Mouse (Mus musculus): ENCODE measurements around the gene Cdk18. TPM values are rescaled to one million over a fixed set of nuclear protein-coding genes. Genes with fewer than 3 reads are reported as not detected.
"Not testable (repeated sequence)": the region's sequence is repeated elsewhere in the genome, so short reads cannot be mapped to it uniquely, and the experiment has no call there.

Gene Cdk18
- polyA plus RNA-seq, 1 experiment from 2014 or later: 0.82 TPM

DNA sequence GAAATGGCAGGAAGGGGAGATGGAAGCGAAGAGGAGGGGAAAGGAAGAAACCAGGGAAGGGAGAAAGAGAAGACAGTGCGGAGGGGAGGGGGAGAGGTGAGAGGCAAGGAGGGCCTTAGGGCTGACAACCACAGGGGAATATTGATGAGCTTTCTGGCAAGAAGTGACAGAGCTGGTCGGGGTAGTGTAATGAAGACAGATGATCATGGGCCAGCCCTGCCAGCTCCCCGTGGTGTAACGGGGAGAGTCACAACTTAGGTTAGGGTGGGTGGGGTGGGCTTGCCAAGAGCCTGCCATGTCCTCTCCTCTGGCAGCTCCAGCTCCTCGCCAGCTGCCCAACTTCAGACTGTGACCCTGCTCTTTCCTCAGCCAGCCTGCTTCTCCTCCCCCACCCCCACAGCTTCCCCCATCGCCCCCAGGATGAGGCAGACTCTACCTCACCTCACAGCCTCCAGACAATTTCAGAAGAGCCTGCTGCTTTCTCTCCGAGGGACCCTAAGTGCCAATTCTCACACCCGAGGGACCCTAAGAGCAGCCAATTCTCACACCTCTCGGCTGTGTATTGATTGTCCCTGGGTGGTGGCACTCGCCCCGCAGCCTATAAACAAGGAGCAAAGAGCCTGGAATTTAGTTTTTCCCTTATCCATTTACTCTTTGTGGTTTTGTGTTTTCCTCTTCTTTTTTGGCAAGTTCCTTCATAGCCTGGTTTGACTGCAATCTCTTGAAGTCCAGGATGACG lies 25.5 kb upstream of the Cdk18 start:
- Histone ChIP-seq H3K9ac (ENCODE audit: low read depth, low read length) (no peak overlapping the region), H3K27me3 (ENCODE audit: control insufficient read depth, insufficient read depth, low read length) (no peaks in the 10 kb centered on the region), H3K4me2 (replicated peaks; ENCODE audit: low read depth, low read length) (no peak overlapping the region), H3K4me1 (replicated peaks; ENCODE audit: control insufficient read depth, insufficient read depth, low read length) (peaks cover 5% of the 10 kb centered on the region; the same call in 1 of the 2 replicates), H3K27ac (ENCODE audit: low read depth, low read length) (no peak overlapping the region), H3K36me3 (ENCODE audit: control insufficient read depth, insufficient read depth, low read length) (no peaks in the 10 kb centered on the region), H3K9me3 (ENCODE audit: control insufficient read depth, low read length) (no peaks in the 10 kb centered on the region), H3K4me3 (ENCODE audit: low read depth, low read length) (no peak overlapping the region)
- 39% methylated on average over 11 of the region's 13 CpGs for WGBS
- ATAC-seq (ENCODE audit: low FRiP score) (peak; percentile 84), DNase-seq (ENCODE audit: low spot score) (peak; percentile 58)

DNA sequence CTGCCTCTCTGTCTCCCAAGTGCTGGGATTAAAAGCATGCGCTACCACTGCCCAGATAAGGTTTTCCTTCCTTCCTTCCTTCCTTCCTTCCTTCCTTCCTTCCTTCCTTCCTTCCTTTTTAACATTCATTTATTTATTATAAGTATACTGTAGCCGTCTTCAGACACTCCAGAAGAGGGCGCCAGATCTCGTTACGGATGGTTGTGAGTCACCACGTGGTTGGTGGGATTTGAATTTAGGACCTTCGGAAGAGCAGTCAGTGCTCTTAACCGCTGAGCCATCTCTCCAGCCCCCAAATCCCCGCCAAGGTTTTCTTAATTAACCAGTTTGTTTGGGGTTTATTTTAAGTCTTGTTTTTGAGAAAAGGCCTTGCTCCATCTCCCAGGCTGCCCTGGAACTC lies 23.1 kb upstream of the Cdk18 start:
- not testable (repeated sequence) for H3K4me3 ChIP-seq (ENCODE audit: low read depth, low read length); ATAC-seq (ENCODE audit: low FRiP score); H3K36me3 ChIP-seq (ENCODE audit: control insufficient read depth, insufficient read depth, low read length); H3K9me3 ChIP-seq (ENCODE audit: control insufficient read depth, low read length); H3K9ac ChIP-seq (ENCODE audit: low read depth, low read length); H3K27ac ChIP-seq (ENCODE audit: low read depth, low read length); H3K4me1 ChIP-seq (replicated peaks; ENCODE audit: control insufficient read depth, insufficient read depth, low read length); DNase-seq (ENCODE audit: low spot score); H3K4me2 ChIP-seq (replicated peaks; ENCODE audit: low read depth, low read length)
- H3K27me3 ChIP-seq (ENCODE audit: control insufficient read depth, insufficient read depth, low read length): peaks cover 10% of the 10 kb centered on the region; the same call in 1 of the 2 replicates
- WGBS: 54% methylated on average over 9 of the region's 9 CpGs

DNA sequence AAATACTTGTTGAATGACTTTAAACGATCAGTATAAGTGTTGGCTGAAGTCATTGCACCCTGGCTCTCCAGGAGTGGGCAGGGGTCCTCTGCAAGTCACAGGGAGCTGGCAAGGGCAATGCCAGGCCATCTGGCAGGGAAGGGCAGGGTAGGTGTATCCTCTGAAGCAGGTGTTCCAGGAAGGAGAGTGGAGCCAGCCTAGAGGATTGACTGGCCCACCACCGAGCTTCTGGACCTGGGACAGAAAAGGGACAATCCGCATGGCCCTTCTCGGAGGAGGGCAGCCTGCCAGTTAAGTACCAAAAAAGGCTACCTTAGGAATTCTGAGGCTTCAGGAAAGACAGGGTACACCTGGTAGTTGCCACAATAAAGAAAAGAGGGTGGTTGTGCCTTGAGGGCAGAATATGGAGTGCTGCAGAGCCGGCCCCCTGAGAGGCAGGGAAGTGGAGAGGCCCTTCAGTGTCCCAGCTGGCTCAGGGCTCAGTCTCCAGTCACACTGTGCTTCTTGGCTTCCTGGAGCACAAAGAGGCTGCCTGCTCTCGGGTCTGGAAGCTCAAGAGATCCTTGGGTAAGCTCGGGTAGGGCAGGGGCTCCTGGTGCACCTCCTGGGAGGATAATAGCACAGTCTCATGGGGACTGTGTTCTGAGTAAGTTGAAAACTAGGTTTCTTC lies 21.9 kb upstream of the Cdk18 start:
- no peak for DNase-seq (ENCODE audit: low spot score)
- Histone ChIP-seq H3K27ac (ENCODE audit: low read depth, low read length) (no peak overlapping the region), H3K9ac (ENCODE audit: low read depth, low read length) (peak overlapping the region; percentile 23; the same call in 1 of the 2 replicates), H3K9me3 (ENCODE audit: control insufficient read depth, low read length) (no peaks in the 10 kb centered on the region), H3K4me3 (ENCODE audit: low read depth, low read length) (no peak overlapping the region), H3K4me2 (replicated peaks; ENCODE audit: low read depth, low read length) (no peak overlapping the region), H3K4me1 (replicated peaks; ENCODE audit: control insufficient read depth, insufficient read depth, low read length) (peaks cover 9% of the 10 kb centered on the region), H3K36me3 (ENCODE audit: control insufficient read depth, insufficient read depth, low read length) (no peaks in the 10 kb centered on the region), H3K27me3 (ENCODE audit: control insufficient read depth, insufficient read depth, low read length) (peaks cover 10% of the 10 kb centered on the region; the same call in 1 of the 2 replicates)
- 61% methylated on average over 7 of the region's 7 CpGs for WGBS
- no peak for ATAC-seq (ENCODE audit: low FRiP score)

DNA sequence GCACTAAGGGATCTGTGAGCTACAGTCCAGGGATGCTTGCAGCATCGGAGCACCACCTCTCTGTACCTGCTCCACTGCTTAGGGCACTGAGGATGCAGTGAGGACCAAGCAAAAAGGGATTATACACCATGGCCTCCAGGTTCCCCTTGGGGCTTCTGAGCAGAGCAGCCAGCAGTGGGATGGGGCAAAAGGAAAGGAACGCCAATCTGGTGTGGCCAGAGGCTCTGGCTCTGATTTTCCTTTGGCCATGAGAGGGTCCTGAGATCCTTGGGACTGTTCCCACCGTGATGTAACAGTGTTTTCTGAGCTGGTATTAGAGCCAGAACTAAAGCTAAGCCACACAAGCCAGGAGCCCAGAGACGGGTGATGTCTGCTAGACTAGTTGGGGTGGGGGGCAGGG lies 20.2 kb upstream of the Cdk18 start:
- 63% methylated on average over 4 of the region's 4 CpGs for WGBS
- DNase-seq (ENCODE audit: low spot score): no peak
- no peak for ATAC-seq (ENCODE audit: low FRiP score)
- peaks cover 10% of the 10 kb centered on the region; the same call in 1 of the 2 replicates for H3K27me3 ChIP-seq (ENCODE audit: control insufficient read depth, insufficient read depth, low read length)
- H3K4me1 ChIP-seq (replicated peaks; ENCODE audit: control insufficient read depth, insufficient read depth, low read length): peaks cover 4% of the 10 kb centered on the region
- no peaks in the 10 kb centered on the region for H3K9me3 ChIP-seq (ENCODE audit: control insufficient read depth, low read length)
- no peak overlapping the region for H3K4me2 ChIP-seq (replicated peaks; ENCODE audit: low read depth, low read length)
- no peak overlapping the region for H3K27ac ChIP-seq (ENCODE audit: low read depth, low read length)
- no peak overlapping the region for H3K4me3 ChIP-seq (ENCODE audit: low read depth, low read length)
- peak overlapping the region; percentile 15; the same call in 1 of the 2 replicates for H3K9ac ChIP-seq (ENCODE audit: low read depth, low read length)
- H3K36me3 ChIP-seq (ENCODE audit: control insufficient read depth, insufficient read depth, low read length): no peaks in the 10 kb centered on the region

DNA sequence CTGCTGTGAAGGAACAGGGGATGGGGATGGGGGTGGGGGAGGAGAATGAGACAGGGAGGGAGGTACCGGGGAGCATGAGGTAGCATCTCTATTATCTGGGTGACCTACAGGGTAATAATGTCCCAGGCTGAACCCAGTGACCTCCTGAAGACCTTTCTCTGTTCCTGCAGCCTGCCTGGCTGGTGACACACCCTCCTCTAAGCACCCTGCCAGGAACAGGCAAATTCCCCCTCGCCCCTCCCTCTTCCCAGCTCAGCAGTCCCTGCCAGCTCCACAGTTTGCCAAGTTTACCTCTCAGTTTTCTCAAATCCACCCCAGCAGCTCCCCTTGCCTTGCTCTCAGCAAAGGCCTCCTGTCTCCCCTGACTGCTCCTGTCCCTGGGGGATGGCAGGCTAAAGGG lies 19.3 kb upstream of the Cdk18 start:
- WGBS: 21% methylated on average over 2 of the region's 2 CpGs
- no peaks in the 10 kb centered on the region for H3K36me3 ChIP-seq (ENCODE audit: control insufficient read depth, insufficient read depth, low read length)
- no peak overlapping the region for H3K4me3 ChIP-seq (ENCODE audit: low read depth, low read length)
- no peak overlapping the region for H3K27ac ChIP-seq (ENCODE audit: low read depth, low read length)
- peaks cover 6% of the 10 kb centered on the region for H3K4me1 ChIP-seq (replicated peaks; ENCODE audit: control insufficient read depth, insufficient read depth, low read length)
- no peak overlapping the region for H3K4me2 ChIP-seq (replicated peaks; ENCODE audit: low read depth, low read length)
- ATAC-seq (ENCODE audit: low FRiP score): no peak
- no peak overlapping the region for H3K9ac ChIP-seq (ENCODE audit: low read depth, low read length)
- no peak for DNase-seq (ENCODE audit: low spot score)
- no peaks in the 10 kb centered on the region for H3K9me3 ChIP-seq (ENCODE audit: control insufficient read depth, low read length)
- H3K27me3 ChIP-seq (ENCODE audit: control insufficient read depth, insufficient read depth, low read length): peaks cover 10% of the 10 kb centered on the region; the same call in 1 of the 2 replicates

DNA sequence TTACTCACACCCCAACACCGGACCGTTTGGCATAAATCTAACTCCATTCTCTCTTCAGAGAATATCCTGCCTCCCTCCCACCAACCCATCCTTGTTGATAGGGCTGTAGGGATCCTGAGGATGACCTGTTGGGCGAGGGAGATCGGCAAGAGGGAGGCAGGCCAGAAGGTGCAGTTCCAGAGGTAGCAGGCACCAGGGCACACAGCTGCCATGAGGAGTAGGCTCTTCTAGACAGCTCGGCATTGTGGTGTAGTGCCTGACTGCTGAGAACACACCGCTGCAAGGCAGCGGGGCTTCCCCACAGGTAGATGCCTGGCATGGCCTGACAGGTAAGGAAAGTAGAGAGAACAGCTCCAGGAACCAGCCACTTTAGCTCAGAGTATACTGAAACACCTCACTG lies 18.3 kb upstream of the Cdk18 start:
- Histone ChIP-seq H3K9ac (ENCODE audit: low read depth, low read length) (peak overlapping the region; percentile 28; the same call in 1 of the 2 replicates), H3K4me3 (ENCODE audit: low read depth, low read length) (no peak overlapping the region), H3K4me2 (replicated peaks; ENCODE audit: low read depth, low read length) (0 out of 2 replicates have a peak overlapping the region, but pooled peaks have one; percentile 8), H3K4me1 (replicated peaks; ENCODE audit: control insufficient read depth, insufficient read depth, low read length) (peaks cover 9% of the 10 kb centered on the region), H3K27ac (ENCODE audit: low read depth, low read length) (no peak overlapping the region), H3K9me3 (ENCODE audit: control insufficient read depth, low read length) (no peaks in the 10 kb centered on the region), H3K27me3 (ENCODE audit: control insufficient read depth, insufficient read depth, low read length) (peaks cover 10% of the 10 kb centered on the region; the same call in 1 of the 2 replicates), H3K36me3 (ENCODE audit: control insufficient read depth, insufficient read depth, low read length) (no peaks in the 10 kb centered on the region)
- DNase-seq (ENCODE audit: low spot score) (no peak), ATAC-seq (ENCODE audit: low FRiP score) (peak; percentile 15; the same call in 1 of the 2 replicates)
- 22% methylated on average over 7 of the region's 7 CpGs for WGBS

DNA sequence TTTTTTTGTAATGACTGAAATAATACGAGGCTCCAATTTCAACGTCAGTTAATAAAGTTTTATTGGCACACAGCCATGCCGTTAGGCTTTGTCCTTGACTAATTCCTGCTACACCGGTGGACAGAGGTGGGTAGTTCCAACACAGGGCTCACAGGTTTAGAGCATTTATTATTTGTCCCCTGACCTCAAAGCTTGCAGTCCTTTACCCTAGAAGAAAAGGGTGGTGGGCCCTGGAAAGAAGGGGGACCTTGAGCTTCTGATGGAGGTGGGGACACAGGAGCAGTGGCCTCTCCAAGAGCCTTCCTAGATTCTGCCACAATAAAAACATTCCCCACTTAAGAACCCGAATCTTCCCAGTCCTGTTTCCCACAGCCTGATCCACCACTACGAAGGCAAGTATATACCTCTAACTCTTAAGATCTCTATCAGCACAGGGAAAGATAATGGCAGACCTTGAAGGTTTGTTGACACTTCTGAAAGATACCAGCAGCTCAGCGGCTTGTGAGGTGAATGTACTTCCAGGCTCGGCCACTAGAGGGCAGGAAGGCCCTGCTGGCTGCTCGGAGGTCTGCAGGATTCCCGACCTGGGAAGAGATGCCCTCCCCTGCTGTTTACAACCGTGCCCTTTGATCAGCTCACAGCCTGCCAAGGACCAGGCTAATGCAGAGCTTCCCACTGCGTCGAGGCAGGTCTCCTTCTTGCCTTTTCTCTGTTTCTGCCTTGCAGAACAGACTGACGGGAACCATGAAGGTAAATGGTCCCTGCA lies 17.7 kb upstream of the Cdk18 start:
- peak; percentile 75; the same call in 1 of the 2 replicates for ATAC-seq (ENCODE audit: low FRiP score)
- peaks cover 10% of the 10 kb centered on the region; the same call in 1 of the 2 replicates for H3K27me3 ChIP-seq (ENCODE audit: control insufficient read depth, insufficient read depth, low read length)
- no peaks in the 10 kb centered on the region for H3K9me3 ChIP-seq (ENCODE audit: control insufficient read depth, low read length)
- H3K9ac ChIP-seq (ENCODE audit: low read depth, low read length): peak overlapping the region; percentile 28; the same call in 1 of the 2 replicates
- no peak overlapping the region for H3K4me3 ChIP-seq (ENCODE audit: low read depth, low read length)
- 24% methylated on average over 14 of the region's 14 CpGs for WGBS
- no peak overlapping the region for H3K27ac ChIP-seq (ENCODE audit: low read depth, low read length)
- H3K4me2 ChIP-seq (replicated peaks; ENCODE audit: low read depth, low read length): peak overlapping the region; percentile 8; the same call in 1 of the 2 replicates
- peak; percentile 93 for DNase-seq (ENCODE audit: low spot score)
- H3K4me1 ChIP-seq (replicated peaks; ENCODE audit: control insufficient read depth, insufficient read depth, low read length): peaks cover 9% of the 10 kb centered on the region
- H3K36me3 ChIP-seq (ENCODE audit: control insufficient read depth, insufficient read depth, low read length): no peaks in the 10 kb centered on the region

DNA sequence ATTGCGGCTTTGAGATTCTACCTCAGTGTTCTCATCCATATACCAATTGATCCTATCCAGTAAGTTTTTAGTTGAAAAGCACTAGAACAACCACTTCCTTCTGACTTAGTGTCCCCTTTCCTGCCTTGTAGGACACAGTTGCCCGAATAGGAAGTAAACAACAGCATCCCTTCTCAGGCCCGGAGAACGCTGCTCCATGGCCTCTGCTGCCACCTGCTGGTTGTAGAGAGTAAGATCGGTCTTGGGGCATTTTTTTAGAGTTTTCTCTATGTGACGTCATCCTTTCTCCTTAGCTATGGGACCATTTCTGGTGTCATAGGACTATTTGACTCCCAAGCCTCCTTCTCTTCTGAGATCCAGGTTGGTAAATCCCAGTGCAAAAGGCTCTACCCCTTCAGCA lies 16.3 kb upstream of the Cdk18 start:
- peak; percentile 43; the same call in 1 of the 2 replicates for ATAC-seq (ENCODE audit: low FRiP score)
- no peak overlapping the region for H3K4me3 ChIP-seq (ENCODE audit: low read depth, low read length)
- 13% methylated on average over 6 of the region's 6 CpGs for WGBS

More for the DNA sequence above, 16.3 kb upstream of the Cdk18 start:
- peak; percentile 94 for DNase-seq (ENCODE audit: low spot score)
- H3K9me3 ChIP-seq (ENCODE audit: control insufficient read depth, low read length): no peaks in the 10 kb centered on the region
- peaks cover 9% of the 10 kb centered on the region for H3K4me1 ChIP-seq (replicated peaks; ENCODE audit: control insufficient read depth, insufficient read depth, low read length)
- H3K27ac ChIP-seq (ENCODE audit: low read depth, low read length): no peak overlapping the region
- H3K4me2 ChIP-seq (replicated peaks; ENCODE audit: low read depth, low read length): no peak overlapping the region
- H3K27me3 ChIP-seq (ENCODE audit: control insufficient read depth, insufficient read depth, low read length): peaks cover 10% of the 10 kb centered on the region; the same call in 1 of the 2 replicates
- H3K9ac ChIP-seq (ENCODE audit: low read depth, low read length): no peak overlapping the region
- no peaks in the 10 kb centered on the region for H3K36me3 ChIP-seq (ENCODE audit: control insufficient read depth, insufficient read depth, low read length)

Data from hindbrain, embryonic 11.5 days (tissue).